Mouse (Mus musculus): Measurements from ENCODE around the gene Lmx1b.

DNA sequence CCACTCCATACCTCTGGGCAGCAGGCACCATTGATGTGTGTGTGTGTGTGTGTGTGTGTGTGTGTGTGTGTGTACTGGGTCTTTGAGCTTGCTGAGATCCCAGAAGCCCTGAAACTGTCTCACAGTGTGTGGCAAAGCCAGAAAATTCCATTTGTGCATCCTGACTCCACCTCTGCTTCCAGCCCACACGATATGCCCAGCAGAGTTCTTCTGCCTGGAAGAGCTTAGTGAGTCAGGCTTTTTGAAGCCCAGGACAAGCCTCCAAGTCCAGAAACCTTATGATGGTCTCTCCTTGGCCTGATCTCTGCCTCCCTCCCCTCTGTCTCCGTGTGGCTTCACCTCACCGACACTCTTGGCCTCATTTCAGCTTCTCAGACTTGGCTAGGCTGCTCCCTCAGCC, 9.1 kb upstream of the Lmx1b start:
- TF ChIP-seq CTCF (IDR thresholded peaks at IDR 0.05): no peak
- TF ChIP-seq POLR2A (IDR thresholded peaks at IDR 0.05; ENCODE audit: insufficient read depth, low read depth, low read length): no peak

All from heart, adult 2 months (tissue).